In genomic region chr5:115483385-115483784, GRCm38 (mm10) we compare ENCODE assay signal across 14 mouse cellular contexts. TPM values are rescaled to one million over a fixed set of nuclear protein-coding genes. Genes with fewer than 3 reads are reported as not detected.
DNase-seq lines count a peak whose midpoint lies in the region; ATAC-seq and TF ChIP-seq lines count a peak whose summit lies in the region.
"Had no signal": no experiment of that assay in that cellular context is flagged by ENCODE, and none has a peak within 500 bp of the region (broad histone marks: within the 10 kb centered on the region; RNA-seq: fewer than 3 reads in every experiment).

No protein-coding gene starts in this region.

- whole genome bisulfite sequencing in hindbrain, embryonic 10.5 days: 20% methylated on average over 6 of the region's 6 CpGs
- WGBS in hindbrain, postnatal 0 days: 46% methylated on average over 6 of the region's 6 CpGs
- 34% methylated on average over 6 of the region's 6 CpGs for WGBS in midbrain, embryonic 12.5 days

- no peak for ATAC-seq in hindbrain, postnatal 0 days
- ATAC-seq in midbrain, embryonic 12.5 days (ENCODE audit: low FRiP score, low read depth): no peak

- H3K4me3 ChIP-seq in hindbrain, embryonic 10.5 days: peak overlapping the region; percentile 36
- H3K4me3 ChIP-seq in hindbrain, postnatal 0 days (ENCODE audit: low read length): no peak overlapping the region
- no peak overlapping the region for H3K4me3 ChIP-seq in midbrain, embryonic 12.5 days

- peaks cover 45% of the 10 kb centered on the region for H3K27me3 ChIP-seq in hindbrain, embryonic 10.5 days (ENCODE audit: insufficient read depth, poor library complexity, severe bottlenecking)
- no peaks in the 10 kb centered on the region for H3K27me3 ChIP-seq in hindbrain, postnatal 0 days (ENCODE audit: insufficient read depth, low read length)
- H3K27me3 ChIP-seq in midbrain, embryonic 12.5 days: peaks cover 41% of the 10 kb centered on the region
- H3K27me3 ChIP-seq: megakaryocyte, embryonic 14.5 days had no signal

- no peaks in the 10 kb centered on the region for H3K9me3 ChIP-seq in hindbrain, embryonic 10.5 days
- H3K9me3 ChIP-seq in hindbrain, postnatal 0 days (ENCODE audit: low read length): no peaks in the 10 kb centered on the region
- no peaks in the 10 kb centered on the region for H3K9me3 ChIP-seq in midbrain, embryonic 12.5 days
- H3K9me3 ChIP-seq: G1E; megakaryocyte, embryonic 14.5 days had no signal

- no peak for DNase-seq in hindbrain, embryonic 10.5 days (ENCODE audit: low spot score)
- DNase-seq in hindbrain, postnatal 0 days (ENCODE audit: low spot score): no peak
- DNase-seq in 416B (ENCODE audit: low read depth) (peak; percentile 71), MN1 (ENCODE audit: low spot score) (peak; percentile 49)
- DNase-seq in thymus, postnatal 25 days: no peak
- DNase-seq in layer of hippocampus, postnatal 14 days (ENCODE audit: low spot score in 2 of 2): no peak
- DNase-seq in ovary, postnatal 36 days (ENCODE audit: low spot score): no peak
- DNase-seq: adrenal gland, postnatal 25 days; kidney, adult 2 months had no signal

- H3K4me1 ChIP-seq in hindbrain, embryonic 10.5 days (replicated peaks): peaks cover 37% of the 10 kb centered on the region
- H3K4me1 ChIP-seq in hindbrain, postnatal 0 days (ENCODE audit: insufficient read depth, low read length): peaks cover 11% of the 10 kb centered on the region; the same call in 1 of the 2 replicates
- H3K4me1 ChIP-seq in midbrain, embryonic 12.5 days: peaks cover 17% of the 10 kb centered on the region

- H3K9ac ChIP-seq in hindbrain, postnatal 0 days (replicated peaks; ENCODE audit: low read length): no peak overlapping the region
- no peak overlapping the region for H3K9ac ChIP-seq in midbrain, embryonic 12.5 days (replicated peaks)

- no peak overlapping the region for H3K27ac ChIP-seq in hindbrain, embryonic 10.5 days
- H3K27ac ChIP-seq in hindbrain, postnatal 0 days: no peak overlapping the region
- H3K27ac ChIP-seq in midbrain, embryonic 12.5 days (replicated peaks): no peak overlapping the region

- H3K36me3 ChIP-seq in hindbrain, embryonic 10.5 days: no peaks in the 10 kb centered on the region
- H3K36me3 ChIP-seq in hindbrain, postnatal 0 days (ENCODE audit: insufficient read depth, low read length): no peaks in the 10 kb centered on the region; the same call in 1 of the 2 replicates
- H3K36me3 ChIP-seq in midbrain, embryonic 12.5 days: no peaks in the 10 kb centered on the region

- no peak; the same call in 1 of the 2 replicates for TF ChIP-seq CTCF in hindbrain, postnatal 0 days (IDR thresholded peaks at IDR 0.05; ENCODE audit: low read depth)

- no peak overlapping the region for H3K4me2 ChIP-seq in hindbrain, postnatal 0 days (ENCODE audit: low read depth, low read length)
- H3K4me2 ChIP-seq in midbrain, embryonic 12.5 days (replicated peaks): peak overlapping the region; percentile 38

RNA-seq across cellular contexts. Expression of gene Sirt4, which starts 1.1 kb away (rescaled TPM):
- polyA plus RNA-seq in hindbrain, embryonic 10.5 days (2016; fragmentation: Nextera tagmentation; extraction: Ambion mirVana): 17.2 and 17.3 TPM in 2 replicates
- 25.8 and 33.7 TPM in 2 replicates for total RNA-seq in hindbrain, postnatal 0 days (2014; rRNA removed)
- polyA plus RNA-seq in hindbrain, postnatal 0 days (2015; fragmentation: Nextera tagmentation; extraction: Ambion mirVana): 20.2 and 21.8 TPM in 2 replicates
- polyA plus RNA-seq in midbrain, embryonic 12.5 days (2016; fragmentation: Nextera tagmentation; extraction: Ambion mirVana): 24.2 and 26.2 TPM in 2 replicates
- total RNA-seq in layer of hippocampus, postnatal 14 days (2021): 10 to 100 TPM; 25.8 to 28.3 TPM

RNA-seq across cellular contexts. Expression of gene Pla2g1b, which starts 17.3 kb away (rescaled TPM):
- 0.51 TPM in 1 of 2 replicates, not detected in the other for polyA plus RNA-seq in hindbrain, embryonic 10.5 days (2016; fragmentation: Nextera tagmentation; extraction: Ambion mirVana)
- total RNA-seq in hindbrain, postnatal 0 days (2014; rRNA removed): not detected in 2 replicates
- polyA plus RNA-seq in hindbrain, postnatal 0 days (2015; fragmentation: Nextera tagmentation; extraction: Ambion mirVana): not detected in 2 replicates
- not detected in 2 replicates for polyA plus RNA-seq in midbrain, embryonic 12.5 days (2016; fragmentation: Nextera tagmentation; extraction: Ambion mirVana)
- not detected for total RNA-seq in layer of hippocampus, postnatal 14 days (2021)
- total RNA-seq: adrenal gland, postnatal 25 days; G1E; left cerebral cortex, postnatal 14 days had no signal
- polyA plus RNA-seq: erythroblast, embryonic 14.5 days had no signal

RNA-seq across cellular contexts. Expression of gene Pxn, which starts 23.1 kb away (rescaled TPM):
- 32.6 and 42.6 TPM in 2 replicates for polyA plus RNA-seq in hindbrain, embryonic 10.5 days (2016; fragmentation: Nextera tagmentation; extraction: Ambion mirVana)
- total RNA-seq in hindbrain, postnatal 0 days (2014; rRNA removed): 40.6 and 41.0 TPM in 2 replicates
- polyA plus RNA-seq in hindbrain, postnatal 0 days (2015; fragmentation: Nextera tagmentation; extraction: Ambion mirVana): 16.8 and 18.0 TPM in 2 replicates
- 24.0 and 27.2 TPM in 2 replicates for polyA plus RNA-seq in midbrain, embryonic 12.5 days (2016; fragmentation: Nextera tagmentation; extraction: Ambion mirVana)
- total RNA-seq in layer of hippocampus, postnatal 14 days (2021): 10 to 100 TPM; 33.1 to 38.7 TPM

RNA-seq across cellular contexts. Expression of gene Msi1, which starts 54.0 kb away (rescaled TPM):
- 167 and 222 TPM in 2 replicates for polyA plus RNA-seq in hindbrain, embryonic 10.5 days (2016; fragmentation: Nextera tagmentation; extraction: Ambion mirVana)
- total RNA-seq in hindbrain, postnatal 0 days (2014; rRNA removed): 75.9 and 88.1 TPM in 2 replicates
- 45.1 and 46.2 TPM in 2 replicates for polyA plus RNA-seq in hindbrain, postnatal 0 days (2015; fragmentation: Nextera tagmentation; extraction: Ambion mirVana)
- polyA plus RNA-seq in midbrain, embryonic 12.5 days (2016; fragmentation: Nextera tagmentation; extraction: Ambion mirVana): 211 and 227 TPM in 2 replicates
- total RNA-seq in layer of hippocampus, postnatal 14 days (2021): 10 to 100 TPM; 70.6 to 71.8 TPM

Comparison
In these comparisons a context has a peak if more than half of its experiments do, and no peak if none do; other contexts are left out.
1. DNase-seq: peak in 416B (single experiment) and MN1 (single experiment); none in hindbrain, embryonic 10.5 days (single experiment), hindbrain, postnatal 0 days (single experiment), thymus, postnatal 25 days (single experiment), layer of hippocampus, postnatal 14 days (0 of 2) and ovary, postnatal 36 days (single experiment).